Mouse (Mus musculus): Measurements from ENCODE around the gene Galnt16.

DNA sequence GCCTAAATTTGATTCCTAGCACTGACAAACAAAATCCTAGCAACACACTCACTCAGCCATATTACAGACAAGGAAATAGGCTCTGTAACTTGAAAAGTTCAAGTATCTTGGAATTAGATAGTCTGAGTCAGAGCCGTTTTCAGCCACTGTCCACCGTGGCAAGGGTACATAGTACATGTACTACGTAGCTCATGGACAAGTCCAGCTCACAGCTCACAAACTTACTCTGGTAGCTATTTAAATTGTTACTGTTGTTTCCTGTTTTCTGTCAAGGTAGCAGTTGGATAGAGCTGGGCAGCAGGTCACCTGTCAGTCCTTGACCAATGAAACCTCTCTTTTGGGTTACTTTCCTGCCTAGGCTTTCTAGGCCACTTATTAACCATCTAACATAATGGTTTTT is 128.3 kb downstream of the Galnt16 start:
- no peak for TF ChIP-seq MYOD1 (IDR thresholded peaks at IDR 0.05; ENCODE audit: control insufficient read depth in 1 of 3, insufficient read length in 2 of 3, low read depth in 2 of 3)
- no peak for TF ChIP-seq TCF12 (IDR thresholded peaks at IDR 0.05; ENCODE audit: insufficient read depth, poor library complexity, severe bottlenecking)
- TF ChIP-seq POLR2A (IDR thresholded peaks at IDR 0.05; ENCODE audit: insufficient read length, low read depth) = no peak
- TF ChIP-seq E2F4 (IDR thresholded peaks at IDR 0.05; ENCODE audit: insufficient read depth) = no peak
- TF ChIP-seq MAX (IDR thresholded peaks at IDR 0.05; ENCODE audit: low read depth) = no peak
- no peak for TF ChIP-seq POLR2AphosphoS2 (IDR thresholded peaks at IDR 0.05; ENCODE audit: insufficient read length, low read depth)
- TF ChIP-seq MYOG (IDR thresholded peaks at IDR 0.05; ENCODE audit: control insufficient read depth in 1 of 3, insufficient read depth in 1 of 3, insufficient read length in 2 of 3, low read depth in 2 of 3) = no peak

All from myocyte (in vitro differentiated cells).